Mouse (Mus musculus): ENCODE data around the gene Dpp4. TPM values are rescaled to one million over a fixed set of nuclear protein-coding genes. Genes with fewer than 3 reads are reported as not detected.

The Dpp4 gene
- polyA plus RNA-seq, 1 experiment from 2014 or later = 56.0 TPM

GRCm38 (mm10) chr2:62344367-62344766, 67.7 kb downstream of the Dpp4 start:
- H3K27ac ChIP-seq (ENCODE audit: low read depth, low read length) = no peak overlapping the region
- no peak overlapping the region for H3K9ac ChIP-seq (ENCODE audit: low read depth, low read length)
- no peaks in the 10 kb centered on the region for H3K4me1 ChIP-seq (replicated peaks; ENCODE audit: control insufficient read depth, insufficient read depth, low read length)
- peaks cover 5% of the 10 kb centered on the region for H3K36me3 ChIP-seq (ENCODE audit: control insufficient read depth, insufficient read depth)
- 60% methylated on average over 6 of the region's 6 CpGs for WGBS
- H3K27me3 ChIP-seq (replicated peaks; ENCODE audit: control insufficient read depth, insufficient read depth, low read length) = no peaks in the 10 kb centered on the region
- H3K4me3 ChIP-seq (ENCODE audit: low read depth, low read length) = no peak overlapping the region
- H3K4me2 ChIP-seq (replicated peaks; ENCODE audit: low read depth) = no peak overlapping the region
- TF ChIP-seq CTCF (IDR thresholded peaks at IDR 0.05; ENCODE audit: low read depth) = no peak
- no peak for ATAC-seq
- no peaks in the 10 kb centered on the region for H3K9me3 ChIP-seq (ENCODE audit: control insufficient read depth)

GRCm38 (mm10) chr2:62341734-62342128, 70.3 kb downstream of the Dpp4 start:
- Histone ChIP-seq H3K9ac (ENCODE audit: low read depth, low read length) (no peak overlapping the region), H3K4me3 (ENCODE audit: low read depth, low read length) (no peak overlapping the region), H3K27me3 (replicated peaks; ENCODE audit: control insufficient read depth, insufficient read depth, low read length) (no peaks in the 10 kb centered on the region), H3K9me3 (ENCODE audit: control insufficient read depth) (no peaks in the 10 kb centered on the region), H3K36me3 (ENCODE audit: control insufficient read depth, insufficient read depth) (peaks cover 8% of the 10 kb centered on the region), H3K27ac (ENCODE audit: low read depth, low read length) (no peak overlapping the region), H3K4me1 (replicated peaks; ENCODE audit: control insufficient read depth, insufficient read depth, low read length) (no peaks in the 10 kb centered on the region), H3K4me2 (replicated peaks; ENCODE audit: low read depth) (no peak overlapping the region)
- no peak for ATAC-seq
- no peak for TF ChIP-seq CTCF (IDR thresholded peaks at IDR 0.05; ENCODE audit: low read depth)
- 69% methylated on average over 14 of the region's 14 CpGs for WGBS

- H3K9me3 ChIP-seq (ENCODE audit: control insufficient read depth) = no peaks in the 10 kb centered on the region
- H3K27ac ChIP-seq (ENCODE audit: low read depth, low read length) = no peak overlapping the region
- H3K4me2 ChIP-seq (replicated peaks; ENCODE audit: low read depth) = no peak overlapping the region
- TF ChIP-seq CTCF (IDR thresholded peaks at IDR 0.05; ENCODE audit: low read depth) = no peak
- peaks cover 8% of the 10 kb centered on the region for H3K36me3 ChIP-seq (ENCODE audit: control insufficient read depth, insufficient read depth)
- H3K4me3 ChIP-seq (ENCODE audit: low read depth, low read length) = no peak overlapping the region
- no peak for ATAC-seq
- no peaks in the 10 kb centered on the region for H3K27me3 ChIP-seq (replicated peaks; ENCODE audit: control insufficient read depth, insufficient read depth, low read length)
- WGBS = 72% methylated on average over 3 of the region's 3 CpGs
- no peak overlapping the region for H3K9ac ChIP-seq (ENCODE audit: low read depth, low read length)
- H3K4me1 ChIP-seq (replicated peaks; ENCODE audit: control insufficient read depth, insufficient read depth, low read length) = no peaks in the 10 kb centered on the region
Measured at GRCm38 (mm10) chr2:62341061-62341733, 70.8 kb downstream of the Dpp4 start.

- no peak for ATAC-seq
- no peak overlapping the region for H3K9ac ChIP-seq (ENCODE audit: low read depth, low read length)
- no peak overlapping the region for H3K27ac ChIP-seq (ENCODE audit: low read depth, low read length)
- no peak overlapping the region for H3K4me2 ChIP-seq (replicated peaks; ENCODE audit: low read depth)
- no peaks in the 10 kb centered on the region for H3K4me1 ChIP-seq (replicated peaks; ENCODE audit: control insufficient read depth, insufficient read depth, low read length)
- TF ChIP-seq CTCF (IDR thresholded peaks at IDR 0.05; ENCODE audit: low read depth) = no peak
- H3K4me3 ChIP-seq (ENCODE audit: low read depth, low read length) = no peak overlapping the region
- no peaks in the 10 kb centered on the region for H3K9me3 ChIP-seq (ENCODE audit: control insufficient read depth)
- peaks cover 8% of the 10 kb centered on the region for H3K36me3 ChIP-seq (ENCODE audit: control insufficient read depth, insufficient read depth)
- WGBS = 79% methylated on average over 4 of the region's 4 CpGs
- H3K27me3 ChIP-seq (replicated peaks; ENCODE audit: control insufficient read depth, insufficient read depth, low read length) = no peaks in the 10 kb centered on the region
Measured at GRCm38 (mm10) chr2:62339222-62339944, 72.6 kb downstream of the Dpp4 start.

DNA sequence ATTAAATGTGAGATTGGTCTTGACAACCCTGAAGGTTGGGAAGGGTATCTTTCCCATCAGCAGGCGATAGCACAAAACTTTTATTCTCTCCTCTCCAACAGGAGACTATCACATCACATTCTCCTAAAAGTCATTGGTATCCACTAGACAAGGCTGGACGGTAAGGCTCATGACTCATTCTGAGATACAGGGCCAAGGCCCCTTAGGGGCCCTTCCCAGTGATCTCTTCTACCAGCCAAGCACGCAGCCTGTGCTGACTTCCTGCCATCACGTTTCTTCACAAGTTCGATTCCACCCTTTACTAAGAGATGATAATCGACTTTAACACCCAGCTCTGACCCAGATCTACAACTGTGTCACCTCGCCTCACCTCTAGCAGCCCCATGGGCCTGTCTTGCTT, 74.9 kb downstream of the Dpp4 start:
- no peaks in the 10 kb centered on the region for H3K9me3 ChIP-seq (ENCODE audit: control insufficient read depth)
- H3K27ac ChIP-seq (ENCODE audit: low read depth, low read length) = no peak overlapping the region
- no peak overlapping the region for H3K4me3 ChIP-seq (ENCODE audit: low read depth, low read length)
- no peak overlapping the region for H3K4me2 ChIP-seq (replicated peaks; ENCODE audit: low read depth)
- no peak for TF ChIP-seq CTCF (IDR thresholded peaks at IDR 0.05; ENCODE audit: low read depth)
- ATAC-seq = no peak
- no peaks in the 10 kb centered on the region for H3K27me3 ChIP-seq (replicated peaks; ENCODE audit: control insufficient read depth, insufficient read depth, low read length)
- WGBS = 79% methylated on average over 7 of the region's 7 CpGs
- H3K4me1 ChIP-seq (replicated peaks; ENCODE audit: control insufficient read depth, insufficient read depth, low read length) = no peaks in the 10 kb centered on the region
- H3K36me3 ChIP-seq (ENCODE audit: control insufficient read depth, insufficient read depth) = peaks cover 8% of the 10 kb centered on the region
- no peak overlapping the region for H3K9ac ChIP-seq (ENCODE audit: low read depth, low read length)

DNA sequence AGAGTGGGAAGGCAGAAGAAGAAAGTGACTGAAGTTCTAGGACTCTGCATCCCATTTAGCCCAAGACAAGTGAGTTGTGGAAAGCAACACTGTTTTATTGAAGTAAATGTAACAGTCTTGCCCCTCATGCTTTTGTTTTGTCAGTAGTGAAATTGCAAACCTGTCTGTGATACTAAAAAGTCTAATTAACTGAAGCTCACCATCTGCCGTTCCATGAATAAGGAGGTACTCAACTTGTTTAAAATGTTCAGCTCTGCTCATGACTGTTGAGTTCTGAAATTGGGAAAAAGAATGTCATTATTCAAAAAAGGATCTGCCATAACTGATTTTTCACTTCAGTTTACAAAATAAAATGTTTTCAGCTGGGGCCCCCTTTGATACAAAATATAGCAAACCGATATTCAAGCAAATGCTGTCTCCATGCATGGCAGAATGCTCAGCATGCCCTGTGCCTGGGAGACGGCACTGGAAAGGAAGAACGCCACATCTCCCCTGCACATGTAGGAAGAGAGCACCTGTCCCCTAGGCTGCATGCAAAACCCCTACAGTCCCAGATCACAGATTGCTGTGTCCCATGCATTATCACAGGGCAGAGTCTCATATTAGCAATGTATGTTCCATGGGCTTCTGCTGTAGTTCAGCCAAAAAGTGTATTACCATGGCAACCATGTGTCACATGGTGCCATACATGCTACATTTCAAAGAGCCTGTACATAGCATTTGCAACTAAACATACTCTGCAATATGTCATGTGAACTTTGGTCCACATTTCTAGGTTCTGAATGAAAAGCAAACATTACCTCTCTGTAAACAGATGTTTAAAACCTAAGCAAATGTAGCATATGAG, 77.4 kb downstream of the Dpp4 start:
- Histone ChIP-seq H3K36me3 (ENCODE audit: control insufficient read depth, insufficient read depth) (0 out of 2 replicates have a peak, but pooled peaks cover 3% of the 10 kb centered on the region), H3K27ac (ENCODE audit: low read depth, low read length) (no peak overlapping the region), H3K9ac (ENCODE audit: low read depth, low read length) (no peak overlapping the region), H3K4me1 (replicated peaks; ENCODE audit: control insufficient read depth, insufficient read depth, low read length) (no peaks in the 10 kb centered on the region), H3K4me2 (replicated peaks; ENCODE audit: low read depth) (no peak overlapping the region), H3K27me3 (replicated peaks; ENCODE audit: control insufficient read depth, insufficient read depth, low read length) (no peaks in the 10 kb centered on the region), H3K4me3 (ENCODE audit: low read depth, low read length) (no peak overlapping the region), H3K9me3 (ENCODE audit: control insufficient read depth) (no peaks in the 10 kb centered on the region)
- 86% methylated on average over 4 of the region's 4 CpGs for WGBS
- TF ChIP-seq CTCF (IDR thresholded peaks at IDR 0.05; ENCODE audit: low read depth) = no peak
- ATAC-seq = no peak
